In the genomic region with DNA sequence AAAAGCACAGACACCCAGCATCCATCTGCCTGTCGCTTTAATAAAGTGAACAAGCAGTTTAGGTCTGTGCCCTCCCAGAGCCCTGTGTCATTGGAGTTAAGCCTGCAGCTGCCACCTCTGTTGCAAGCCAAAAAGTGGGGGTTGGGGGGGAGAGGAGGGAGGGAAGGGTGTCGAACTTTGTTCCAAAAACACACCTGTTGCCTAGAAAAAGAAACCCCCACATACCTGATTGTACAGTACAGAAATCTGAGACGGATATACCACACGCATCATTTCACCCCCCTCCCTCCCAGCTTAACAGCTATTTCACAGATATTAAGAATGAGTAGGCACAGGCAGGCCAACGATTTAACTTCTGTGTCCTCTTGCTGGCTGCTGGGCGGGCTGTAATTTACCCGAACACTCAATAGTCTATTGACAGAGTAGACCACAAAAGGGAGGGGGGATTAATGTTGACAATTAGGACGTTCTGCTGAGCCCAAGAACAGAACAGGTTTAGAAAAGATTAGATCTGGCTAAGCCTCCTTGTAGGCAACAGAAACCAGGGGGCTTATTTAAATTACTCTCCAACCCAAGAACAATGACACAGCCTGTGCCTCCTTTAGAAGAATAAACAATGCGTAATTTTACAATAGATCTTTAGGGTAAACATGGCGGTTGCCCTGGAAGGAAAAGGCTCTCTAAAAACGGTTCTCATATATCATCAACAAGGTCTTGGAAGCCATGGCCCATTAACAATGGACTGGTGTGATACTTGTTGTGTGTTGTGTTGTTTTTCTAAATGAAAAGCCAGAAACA, we compare ENCODE assay signal across 7 mouse cellular contexts. TPM values are rescaled to one million over a fixed set of nuclear protein-coding genes. Genes with fewer than 3 reads are reported as not detected.
A peak's percentile ranks its signal among the peaks of the same experiment; 100 is the strongest.
DNase-seq lines count a peak whose midpoint lies in the region; ATAC-seq lines count a peak whose summit lies in the region.

No protein-coding gene starts in this region.

- peak overlapping the region; percentile 58 for H3K27ac ChIP-seq in heart, embryonic 15.5 days
- H3K27ac ChIP-seq in midbrain, embryonic 10.5 days (replicated peaks) = peak overlapping the region; percentile 78

- no peak overlapping the region for H3K4me3 ChIP-seq in heart, embryonic 15.5 days
- peak overlapping the region; percentile 41 for H3K4me3 ChIP-seq in midbrain, embryonic 10.5 days

- WGBS in heart, embryonic 15.5 days = 44% methylated on average over 11 of the region's 11 CpGs
- WGBS in midbrain, embryonic 10.5 days = 11% methylated on average over 11 of the region's 11 CpGs

- no peak overlapping the region for H3K4me2 ChIP-seq in heart, embryonic 15.5 days

- H3K9me3 ChIP-seq in heart, embryonic 15.5 days (replicated peaks) = no peaks in the 10 kb centered on the region
- no peaks in the 10 kb centered on the region for H3K9me3 ChIP-seq in midbrain, embryonic 10.5 days (replicated peaks)

- ATAC-seq in heart, embryonic 15.5 days (replicated peaks; ENCODE audit: insufficient number of reproducible peaks, insufficient read depth, low FRiP score, low read depth) = no peak

- peak; percentile 72 for DNase-seq in thymus, postnatal 0 days (ENCODE audit: low spot score)
- no peak for DNase-seq in thymus, adult 18-20 months
- peak; percentile 70 for DNase-seq in midbrain, embryonic 10.5 days (ENCODE audit: low spot score)
- DNase-seq in natural killer cell, adult 2 months (ENCODE audit: low spot score in 2 of 2) = no peak
- DNase-seq in frontal cortex, postnatal 10 days (ENCODE audit: low spot score in 2 of 2) = no peak
- no peak for DNase-seq in testis, postnatal 14 days (ENCODE audit: low spot score)

- H3K36me3 ChIP-seq in heart, embryonic 15.5 days = 0 out of 2 replicates have a peak, but pooled peaks cover 11% of the 10 kb centered on the region
- H3K36me3 ChIP-seq in midbrain, embryonic 10.5 days = no peaks in the 10 kb centered on the region

- peaks cover 29% of the 10 kb centered on the region for H3K4me1 ChIP-seq in heart, embryonic 15.5 days (replicated peaks)
- H3K4me1 ChIP-seq in midbrain, embryonic 10.5 days = peaks cover 42% of the 10 kb centered on the region

- no peak overlapping the region for H3K9ac ChIP-seq in heart, embryonic 15.5 days

- H3K27me3 ChIP-seq in heart, embryonic 15.5 days = no peaks in the 10 kb centered on the region
- H3K27me3 ChIP-seq in midbrain, embryonic 10.5 days (ENCODE audit: low read depth, poor library complexity, severe bottlenecking) = peaks cover 83% of the 10 kb centered on the region

RNA-seq across cellular contexts. Expression of a gene that starts 32.7 kb away (rescaled TPM):
- polyA plus RNA-seq in thymus, postnatal 0 days (2015; fragmentation: Nextera tagmentation; extraction: Ambion mirVana) = 2.5 and 2.9 TPM in 2 replicates
- polyA plus RNA-seq in heart, embryonic 15.5 days (2015; fragmentation: Nextera tagmentation; extraction: Ambion mirVana) = 139 and 172 TPM in 2 replicates
- polyA plus RNA-seq in midbrain, embryonic 10.5 days (2016; fragmentation: Nextera tagmentation; extraction: Ambion mirVana) = 9.2 and 11.2 TPM in 2 replicates

Comparison
In these comparisons a context has a peak if more than half of its experiments do, and no peak if none do; other contexts are left out.
1. DNase-seq: peak in thymus, postnatal 0 days (single experiment) and midbrain, embryonic 10.5 days (single experiment); none in thymus, adult 18-20 months (0 of 2), natural killer cell, adult 2 months (0 of 2), frontal cortex, postnatal 10 days (0 of 2) and testis, postnatal 14 days (single experiment).
2. RNA of a gene that starts 32.7 kb away (polyA plus RNA-seq): 139 to 172 TPM in heart, embryonic 15.5 days; 9.2 to 11.2 TPM in midbrain, embryonic 10.5 days and 2.5 to 2.9 TPM in thymus, postnatal 0 days; every median in the first group is over 10 times any median in the second.